Mouse (Mus musculus) kidney, adult 2 months (tissue): ENCODE measurements around the gene Cecr2.

ENCODE experiments used
- CTCF ChIP-seq: fragments of 200-500 bp; conservative IDR thresholded peaks from 2 replicates; pipeline ENCODE4 v1.5.1; 2011; ENCODE audit warnings: low read depth, mild to moderate bottlenecking, control low read depth, low read length, moderate library complexity, mixed read lengths; ENCODE audit not compliant: insufficient read depth, insufficient read length
- POLR2A ChIP-seq: fragments of 200-500 bp; IDR thresholded peaks from one replicate; pipeline ENCODE4 v1.6.1; 2011; ENCODE audit warnings: low read depth, low read length, control low read depth

DNA sequence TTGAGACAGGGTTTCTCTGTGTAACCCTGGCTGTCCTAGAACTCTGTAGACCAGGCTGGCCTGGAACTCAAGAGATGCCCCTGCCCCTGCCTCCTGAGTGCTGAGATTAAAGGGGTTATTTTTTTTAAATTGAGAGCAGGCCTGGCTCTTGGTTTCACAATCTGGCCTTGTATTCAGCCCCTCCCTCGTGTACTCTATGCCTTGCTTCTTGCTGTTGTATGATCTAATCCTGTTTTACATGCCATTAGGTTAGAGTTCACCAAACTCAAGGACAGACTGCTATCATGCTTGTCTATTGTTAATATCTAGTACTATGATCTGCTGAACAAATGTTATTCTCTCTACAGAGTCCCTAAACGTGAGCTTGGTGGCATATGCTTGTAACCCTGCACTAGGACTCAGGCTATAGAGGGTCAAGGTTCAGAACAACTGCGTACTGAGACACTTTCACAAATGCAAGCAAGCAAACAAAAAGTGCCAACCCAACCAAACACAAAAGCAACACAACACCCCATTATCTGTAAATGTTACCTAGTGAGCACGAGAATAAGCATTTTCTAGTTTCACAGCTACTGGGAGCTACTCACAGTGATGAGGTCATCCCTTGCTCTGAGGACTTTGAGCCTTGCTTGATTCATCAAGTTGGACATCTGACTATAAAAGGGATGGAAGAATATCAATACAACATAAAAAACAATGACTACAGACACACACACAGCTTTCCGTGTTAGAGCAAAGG, 141.0 kb downstream of the Cecr2 start:
- TF ChIP-seq POLR2A = no peak
- TF ChIP-seq CTCF = no peak
